Mouse (Mus musculus) spleen, adult 12 weeks (tissue): ENCODE results near the gene Gm5447.

ENCODE experiments used
- DNase-seq: peaks from one replicate; pipeline ENCODE4 v3.0.0; 2022; ENCODE audit warnings: low spot score

Gene Gm5447

GRCm38 (mm10) chr13:30986934-30987455 lies 13.0 kb downstream of the Gm5447 start:
- DNase-seq = no peak

GRCm38 (mm10) chr13:30987686-30988085 lies 13.7 kb downstream of the Gm5447 start:
- no peak for DNase-seq

- no peak for DNase-seq
These were observed 15.7 kb downstream of the Gm5447 start for GRCm38 (mm10) chr13:30989710-30990109.

GRCm38 (mm10) chr13:30990233-30990632 lies 16.2 kb downstream of the Gm5447 start:
- DNase-seq = no peak

- DNase-seq = no peak
These were observed 19.8 kb downstream of the Gm5447 start for GRCm38 (mm10) chr13:30993819-30994218.

GRCm38 (mm10) chr13:30994249-30994858 lies 20.4 kb downstream of the Gm5447 start:
- DNase-seq = no peak

GRCm38 (mm10) chr13:30997526-30998253 lies 23.7 kb downstream of the Gm5447 start:
- no peak for DNase-seq

GRCm38 (mm10) chr13:30999799-31000198 lies 25.8 kb downstream of the Gm5447 start:
- no peak for DNase-seq

GRCm38 (mm10) chr13:31004458-31004857 lies 30.5 kb downstream of the Gm5447 start:
- no peak for DNase-seq

- no peak for DNase-seq
These were observed 31.0 kb downstream of the Gm5447 start for GRCm38 (mm10) chr13:31004995-31005394.

- no peak for DNase-seq
These were observed 43.5 kb downstream of the Gm5447 start for GRCm38 (mm10) chr13:31017545-31017944.

- no peak for DNase-seq
These were observed 47.5 kb downstream of the Gm5447 start for GRCm38 (mm10) chr13:31021514-31021913.

GRCm38 (mm10) chr13:31021927-31022326 lies 47.9 kb downstream of the Gm5447 start:
- DNase-seq = no peak

GRCm38 (mm10) chr13:31023664-31024063 lies 49.7 kb downstream of the Gm5447 start:
- DNase-seq = no peak
